Mouse (Mus musculus): ENCODE measurements around the gene Capn5.
"Not testable (repeated sequence)": the region's sequence is repeated elsewhere in the genome, so short reads cannot be mapped to it uniquely, and the experiment has no call there.

Capn5 gene

GRCm38 (mm10) chr7:98177929-98178559 lies at the start of gene Capn5:
Gene Capn5, minus strand, starts transcription at chr7:98178274.
- in situ Hi-C loops (cut with MboI, MseI): no loop called here

DNA sequence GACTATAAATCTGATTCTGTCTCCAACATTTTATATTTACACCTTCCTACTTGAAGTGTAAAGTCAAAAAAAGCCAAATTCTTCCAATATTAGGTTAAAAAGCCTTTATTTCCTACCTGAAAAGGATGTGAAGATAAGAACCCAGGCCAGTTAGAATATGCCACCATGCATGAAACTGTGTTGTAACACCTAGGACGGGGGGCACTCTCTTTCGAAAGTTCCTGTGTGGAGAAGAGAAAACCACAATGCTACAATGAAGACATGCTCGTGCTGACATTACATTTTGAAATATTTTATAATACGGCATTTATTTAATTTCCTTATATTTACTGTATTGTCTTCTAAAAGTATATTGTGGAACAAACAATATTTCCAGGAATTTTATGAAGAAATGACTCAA lies 45.7 kb upstream of the Capn5 start:
- in situ Hi-C loops (cut with MboI, MseI): no loop called here

- in situ Hi-C loops (cut with MboI, MseI): no loop called here
These were observed 38.6 kb upstream of the Capn5 start for GRCm38 (mm10) chr7:98216713-98217112.

DNA sequence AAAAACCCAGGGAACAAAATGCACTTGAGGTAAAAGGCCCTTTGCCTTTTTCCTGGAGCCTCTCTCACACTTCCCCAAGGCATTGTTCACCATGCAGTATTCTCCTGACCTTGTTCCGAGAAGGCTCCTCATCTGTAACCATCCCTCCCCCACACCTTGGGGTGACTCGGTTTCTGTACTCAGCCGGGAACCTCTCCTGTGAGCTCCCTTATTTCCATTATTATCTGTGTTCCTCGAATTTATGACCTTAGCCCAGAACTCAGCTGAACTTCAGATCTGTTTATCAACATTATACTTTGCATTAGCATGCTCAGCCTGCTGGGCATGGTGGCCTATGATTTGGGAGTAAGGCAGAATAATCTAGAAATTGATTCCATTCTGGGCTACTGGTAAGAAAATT lies 24.9 kb upstream of the Capn5 start:
- in situ Hi-C loops (cut with MboI, MseI): no loop called here

DNA sequence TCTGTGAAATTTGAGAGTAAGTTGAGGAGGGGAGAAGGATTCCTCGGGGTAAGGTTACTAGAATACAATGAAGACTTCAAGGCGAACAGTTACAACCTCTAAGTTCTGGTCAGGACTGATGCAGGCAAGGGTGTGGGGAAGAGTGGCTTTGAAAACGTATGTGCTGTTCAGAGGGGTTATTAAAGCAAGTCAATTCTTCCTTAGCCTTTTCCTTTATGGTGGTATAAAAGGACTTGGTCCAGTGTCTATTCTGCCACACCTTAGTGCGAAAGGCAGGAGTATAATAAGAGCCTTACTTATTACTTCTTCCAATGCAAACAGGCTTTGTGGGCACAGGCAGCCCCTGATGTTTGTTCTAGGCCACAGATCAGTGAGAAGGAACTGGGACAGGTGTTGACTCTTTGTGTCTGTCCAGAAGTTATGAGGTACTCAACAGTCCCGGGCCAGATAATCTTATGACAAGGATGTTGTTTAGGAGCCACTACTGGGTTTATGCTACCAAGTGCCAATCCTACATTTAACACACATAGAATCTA lies 23.5 kb upstream of the Capn5 start:
- in situ Hi-C loops (cut with MboI, MseI): no loop called here

DNA sequence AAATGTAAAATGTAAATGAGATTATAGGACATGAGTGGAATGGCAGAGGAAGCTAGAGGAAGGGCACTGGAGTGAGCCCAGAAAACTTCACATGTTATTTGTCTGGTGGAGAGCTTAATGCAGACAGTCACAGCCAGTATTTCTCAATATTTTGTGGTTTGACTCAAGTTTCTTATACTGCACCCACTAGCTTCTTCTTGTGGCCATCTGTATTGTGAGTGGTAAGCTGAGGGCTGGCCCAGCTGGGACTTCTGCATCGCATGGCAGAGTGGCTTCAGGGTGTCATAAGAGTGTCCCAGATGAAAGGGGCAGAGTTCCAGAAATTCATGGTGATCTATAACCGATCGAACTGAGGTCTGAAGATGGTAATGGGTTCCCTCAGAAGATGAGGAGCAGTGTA lies 22.3 kb upstream of the Capn5 start:
- in situ Hi-C loops (cut with MboI, MseI): no loop called here

- in situ Hi-C loops (cut with MboI, MseI): no loop called here
These were observed 21.3 kb upstream of the Capn5 start, which contains the start of gene B3gnt6 for GRCm38 (mm10) chr7:98199381-98199780. Gene B3gnt6, minus strand, starts transcription at chr7:98199481.

GRCm38 (mm10) chr7:98195151-98195801 lies 17.2 kb upstream of the Capn5 start:
- in situ Hi-C loops (cut with MboI, MseI): no loop called here

DNA sequence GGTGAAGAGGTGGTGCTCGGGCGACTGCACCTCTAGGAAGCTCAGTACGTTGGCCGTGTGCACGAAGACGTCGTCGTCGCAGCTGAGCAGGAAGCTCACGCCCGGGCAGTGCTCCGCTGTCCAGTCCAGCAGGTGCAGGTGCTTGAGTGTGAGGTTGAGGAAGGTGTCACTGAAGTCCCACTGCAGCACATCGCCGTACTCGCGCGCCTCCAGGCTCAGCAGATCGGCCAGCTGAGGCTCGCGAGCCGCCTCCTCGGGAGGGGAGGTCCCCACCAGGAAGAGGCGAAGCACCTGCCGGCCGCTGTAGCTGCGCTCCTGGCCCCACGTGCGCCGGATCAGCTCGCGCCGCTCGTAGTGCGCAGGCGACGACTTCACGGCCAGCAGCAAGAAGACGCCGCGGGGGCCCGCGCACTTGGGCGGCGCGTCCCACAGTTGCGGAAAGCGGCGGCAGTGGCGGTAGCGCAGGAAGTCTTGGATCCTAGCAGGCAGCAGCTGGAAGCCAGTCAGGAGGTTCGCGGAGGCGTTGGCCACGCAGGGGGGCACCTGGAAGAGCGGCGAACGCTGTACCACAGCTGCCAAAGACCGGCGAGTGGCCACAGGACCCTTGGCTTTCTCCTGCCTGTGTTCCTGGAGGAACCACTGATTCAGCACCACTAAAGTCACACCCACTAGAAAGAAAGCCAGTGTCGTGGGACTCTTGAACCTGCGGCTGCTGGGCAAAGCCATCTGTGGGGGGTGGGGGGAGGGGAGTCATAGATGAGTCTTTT lies 16.1 kb upstream of the Capn5 start:
- in situ Hi-C loops (cut with MboI, MseI): no loop called here

DNA sequence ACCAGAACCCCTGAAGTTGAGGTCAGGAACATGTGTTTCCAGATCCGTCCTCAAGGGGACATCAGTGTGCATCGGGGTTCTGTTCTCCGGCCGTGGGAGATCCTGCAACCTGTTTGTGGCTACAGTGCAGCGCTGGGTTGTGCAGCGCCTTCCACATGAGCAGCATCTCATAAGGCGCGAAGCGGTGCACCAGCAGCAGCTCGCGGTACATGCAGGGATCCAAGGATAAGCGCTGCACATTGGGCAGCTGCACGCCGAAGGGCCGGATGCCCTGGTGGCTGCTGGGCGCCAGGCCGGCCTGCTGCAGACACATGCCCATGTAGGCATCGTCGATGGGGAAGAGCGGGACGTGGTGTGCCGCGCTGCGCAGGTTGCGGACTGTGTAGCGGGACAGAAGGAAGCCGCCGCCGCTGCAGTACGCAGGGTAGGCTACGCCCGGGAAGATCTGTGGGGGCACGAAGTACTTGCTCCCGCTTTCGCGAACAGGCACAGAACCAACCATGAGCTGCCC lies 15.5 kb upstream of the Capn5 start:
- in situ Hi-C loops (cut with MboI, MseI): no loop called here

GRCm38 (mm10) chr7:98191571-98192250 lies 13.6 kb upstream of the Capn5 start:
- in situ Hi-C loops (cut with MboI, MseI): no loop called here

GRCm38 (mm10) chr7:98190578-98190977 lies 12.5 kb upstream of the Capn5 start:
- in situ Hi-C loops (cut with MboI, MseI): no loop called here

GRCm38 (mm10) chr7:98189745-98190144 lies 11.7 kb upstream of the Capn5 start:
- in situ Hi-C loops (cut with MboI, MseI): no loop called here

GRCm38 (mm10) chr7:98188680-98189079 lies 10.6 kb upstream of the Capn5 start:
- in situ Hi-C loops (cut with MboI, MseI): no loop called here

- in situ Hi-C loops (cut with MboI, MseI): no loop called here
These were observed 10.2 kb upstream of the Capn5 start for GRCm38 (mm10) chr7:98188238-98188637.

- in situ Hi-C loops (cut with MboI, MseI): not testable (repeated sequence)
These were observed 9.3 kb upstream of the Capn5 start for GRCm38 (mm10) chr7:98187332-98187731.

- in situ Hi-C loops (cut with MboI, MseI): no loop called here
These were observed 8.6 kb upstream of the Capn5 start for GRCm38 (mm10) chr7:98186637-98187036.

GRCm38 (mm10) chr7:98185326-98185725 lies 7.3 kb upstream of the Capn5 start:
- in situ Hi-C loops (cut with MboI, MseI): no loop called here

GRCm38 (mm10) chr7:98178560-98179231 lies 622 bp upstream of the Capn5 start:
- in situ Hi-C loops (cut with MboI, MseI): no loop called here

- in situ Hi-C loops (cut with MboI, MseI): no loop called here
These were observed 527 bp downstream of the Capn5 start for GRCm38 (mm10) chr7:98177566-98177928.

- in situ Hi-C loops (cut with MboI, MseI): no loop called here
These were observed 996 bp downstream of the Capn5 start for GRCm38 (mm10) chr7:98177071-98177485.
